Mouse (Mus musculus): ENCODE measurements around the gene Sp8. TPM values are rescaled to one million over a fixed set of nuclear protein-coding genes. Genes with fewer than 3 reads are reported as not detected.

The Sp8 gene
- total and polyA plus RNA-seq, 2 experiments from 2014 or later: 1.8 to 2.7 TPM

GRCm38 (mm10) chr12:118846649-118847321 lies 656 bp downstream of the Sp8 start:
- DNase-seq (ENCODE audit: low spot score) (no peak), ATAC-seq (ENCODE audit: low FRiP score) (no peak)
- Histone ChIP-seq H3K27ac (ENCODE audit: low read depth, low read length) (no peak overlapping the region), H3K27me3 (ENCODE audit: insufficient read depth, low read length) (peaks cover 66% of the 10 kb centered on the region), H3K4me2 (ENCODE audit: low read depth, low read length, poor library complexity, severe bottlenecking) (peak overlapping the region; percentile 49), H3K4me1 (ENCODE audit: insufficient read depth, low read length) (no peaks in the 10 kb centered on the region), H3K9me3 (ENCODE audit: low read length) (no peaks in the 10 kb centered on the region), H3K9ac (replicated peaks; ENCODE audit: low read length, poor library complexity, severe bottlenecking) (no peak overlapping the region), H3K36me3 (ENCODE audit: insufficient read depth, low read length) (no peaks in the 10 kb centered on the region), H3K4me3 (ENCODE audit: low read depth, low read length) (peak overlapping the region; percentile 31)
- no peak for TF ChIP-seq CTCF (IDR thresholded peaks at IDR 0.05)
- under 1% methylated on average over 59 of the region's 59 CpGs for WGBS

GRCm38 (mm10) chr12:118847381-118847780 lies 1.3 kb downstream of the Sp8 start:
- Histone ChIP-seq H3K4me1 (ENCODE audit: insufficient read depth, low read length) (no peaks in the 10 kb centered on the region), H3K27ac (ENCODE audit: low read depth, low read length) (no peak overlapping the region), H3K27me3 (ENCODE audit: insufficient read depth, low read length) (peaks cover 70% of the 10 kb centered on the region), H3K36me3 (ENCODE audit: insufficient read depth, low read length) (no peaks in the 10 kb centered on the region), H3K4me3 (ENCODE audit: low read depth, low read length) (peak overlapping the region; percentile 31), H3K4me2 (ENCODE audit: low read depth, low read length, poor library complexity, severe bottlenecking) (peak overlapping the region; percentile 49), H3K9ac (replicated peaks; ENCODE audit: low read length, poor library complexity, severe bottlenecking) (no peak overlapping the region), H3K9me3 (ENCODE audit: low read length) (no peaks in the 10 kb centered on the region)
- TF ChIP-seq CTCF (IDR thresholded peaks at IDR 0.05): no peak
- ATAC-seq (ENCODE audit: low FRiP score) (no peak), DNase-seq (ENCODE audit: low spot score) (no peak)
- under 1% methylated on average over 17 of the region's 17 CpGs for WGBS

GRCm38 (mm10) chr12:118847861-118848495 lies 1.8 kb downstream of the Sp8 start:
- TF ChIP-seq CTCF (IDR thresholded peaks at IDR 0.05): no peak
- peaks cover 70% of the 10 kb centered on the region for H3K27me3 ChIP-seq (ENCODE audit: insufficient read depth, low read length)
- peak overlapping the region; percentile 39 for H3K4me2 ChIP-seq (ENCODE audit: low read depth, low read length, poor library complexity, severe bottlenecking)
- WGBS: 2% methylated on average over 23 of the region's 23 CpGs
- no peak overlapping the region for H3K9ac ChIP-seq (replicated peaks; ENCODE audit: low read length, poor library complexity, severe bottlenecking)
- H3K4me1 ChIP-seq (ENCODE audit: insufficient read depth, low read length): no peaks in the 10 kb centered on the region
- no peak overlapping the region for H3K27ac ChIP-seq (ENCODE audit: low read depth, low read length)
- H3K36me3 ChIP-seq (ENCODE audit: insufficient read depth, low read length): no peaks in the 10 kb centered on the region
- no peaks in the 10 kb centered on the region for H3K9me3 ChIP-seq (ENCODE audit: low read length)
- DNase-seq (ENCODE audit: low spot score) (no peak), ATAC-seq (ENCODE audit: low FRiP score) (peak; percentile 8; the same call in 1 of the 2 replicates)
- H3K4me3 ChIP-seq (ENCODE audit: low read depth, low read length): peak overlapping the region; percentile 31

DNA sequence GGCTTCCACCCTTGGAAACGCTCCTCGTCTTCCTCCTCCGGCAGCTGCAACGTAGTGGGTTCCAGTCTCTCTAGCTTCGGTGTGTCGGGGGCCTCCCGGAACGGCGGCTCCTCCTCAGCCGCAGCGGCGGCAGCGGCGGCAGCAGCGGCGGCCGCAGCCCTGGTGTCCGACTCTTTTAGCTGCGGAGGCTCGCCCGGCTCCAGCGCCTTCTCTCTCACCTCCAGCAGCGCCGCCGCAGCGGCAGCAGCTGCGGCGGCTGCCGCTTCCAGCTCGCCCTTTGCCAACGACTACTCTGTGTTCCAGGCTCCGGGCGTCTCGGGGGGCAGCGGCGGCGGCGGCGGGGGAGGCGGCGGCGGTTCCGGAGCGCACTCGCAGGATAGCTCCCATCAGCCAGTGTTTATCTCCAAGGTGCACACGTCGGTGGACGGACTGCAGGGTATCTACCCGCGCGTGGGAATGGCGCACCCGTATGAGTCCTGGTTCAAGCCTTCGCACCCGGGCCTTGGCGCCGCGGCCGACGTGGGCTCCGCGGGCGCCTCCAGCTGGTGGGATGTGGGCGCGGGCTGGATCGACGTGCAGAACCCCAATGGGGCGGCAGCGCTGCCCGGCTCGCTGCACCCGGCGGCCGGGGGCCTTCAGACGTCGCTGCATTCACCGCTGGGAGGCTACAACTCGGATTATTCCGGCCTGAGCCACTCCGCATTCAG lies 2.5 kb downstream of the Sp8 start:
- Histone ChIP-seq H3K4me2 (ENCODE audit: low read depth, low read length, poor library complexity, severe bottlenecking) (peak overlapping the region; percentile 39), H3K4me1 (ENCODE audit: insufficient read depth, low read length) (no peaks in the 10 kb centered on the region), H3K9ac (replicated peaks; ENCODE audit: low read length, poor library complexity, severe bottlenecking) (no peak overlapping the region), H3K36me3 (ENCODE audit: insufficient read depth, low read length) (no peaks in the 10 kb centered on the region), H3K4me3 (ENCODE audit: low read depth, low read length) (peak overlapping the region; percentile 30), H3K27ac (ENCODE audit: low read depth, low read length) (no peak overlapping the region), H3K9me3 (ENCODE audit: low read length) (no peaks in the 10 kb centered on the region), H3K27me3 (ENCODE audit: insufficient read depth, low read length) (peaks cover 70% of the 10 kb centered on the region)
- whole genome bisulfite sequencing: under 1% methylated on average over 66 of the region's 80 CpGs
- DNase-seq (ENCODE audit: low spot score) (no peak), ATAC-seq (ENCODE audit: low FRiP score) (peak; percentile 31; the same call in 1 of the 2 replicates)
- peak; percentile 13; the same call in 1 of the 2 replicates for TF ChIP-seq CTCF (IDR thresholded peaks at IDR 0.05)

- ATAC-seq (ENCODE audit: low FRiP score): peak; percentile 52
- no peaks in the 10 kb centered on the region for H3K4me1 ChIP-seq (ENCODE audit: insufficient read depth, low read length)
- WGBS: under 1% methylated on average over 66 of the region's 78 CpGs
- H3K36me3 ChIP-seq (ENCODE audit: insufficient read depth, low read length): no peaks in the 10 kb centered on the region
- H3K27ac ChIP-seq (ENCODE audit: low read depth, low read length): no peak overlapping the region
- peak overlapping the region; percentile 30 for H3K4me3 ChIP-seq (ENCODE audit: low read depth, low read length)
- H3K9ac ChIP-seq (replicated peaks; ENCODE audit: low read length, poor library complexity, severe bottlenecking): no peak overlapping the region
- DNase-seq (ENCODE audit: low spot score): no peak
- TF ChIP-seq CTCF (IDR thresholded peaks at IDR 0.05): no peak
- H3K27me3 ChIP-seq (ENCODE audit: insufficient read depth, low read length): peaks cover 68% of the 10 kb centered on the region
- peak overlapping the region; percentile 39; the same call in 1 of the 2 replicates for H3K4me2 ChIP-seq (ENCODE audit: low read depth, low read length, poor library complexity, severe bottlenecking)
- H3K9me3 ChIP-seq (ENCODE audit: low read length): no peaks in the 10 kb centered on the region
Measured at GRCm38 (mm10) chr12:118849203-118849861, 3.2 kb downstream of the Sp8 start.
